Mouse (Mus musculus) liver, adult 2 months (tissue): ENCODE results near the gene Srp72. TPM values are rescaled to one million over a fixed set of nuclear protein-coding genes. Genes with fewer than 3 reads are reported as not detected.

ENCODE experiments used
- DNase-seq: peaks from one replicate; pipeline ENCODE4 v3.0.0-alpha.2; 2011; ENCODE audit warnings: low read depth, low spot score; ENCODE audit errors: extremely low read depth
- H3K27ac ChIP-seq: fragments of 200-500 bp; replicated peaks from 2 replicates; pipeline ENCODE4 v1.5.1; 2012; ENCODE audit warnings: low read depth, mild to moderate bottlenecking, control low read depth, inconsistent platforms, low read length; ENCODE audit not compliant: insufficient read depth
- H3K27me3 ChIP-seq: fragments of 200-500 bp; 2 replicates; pipeline ENCODE4 v1.6.1; 2012; ENCODE audit warnings: mild to moderate bottlenecking, moderate library complexity, low read length, inconsistent platforms; ENCODE audit not compliant: control insufficient read depth, insufficient read depth
- H3K36me3 ChIP-seq: fragments of 200-500 bp; 2 replicates; pipeline ENCODE4 v1.6.1; 2012; ENCODE audit warnings: low read length, inconsistent platforms; ENCODE audit not compliant: control insufficient read depth, insufficient read depth
- H3K4me1 ChIP-seq: fragments of 200-500 bp; 2 replicates; pipeline ENCODE4 v1.6.1; 2011; ENCODE audit warnings: low read length; ENCODE audit not compliant: control insufficient read depth, insufficient read depth
- H3K4me3 ChIP-seq: fragments of 200-500 bp; 2 replicates; pipeline ENCODE4 v1.5.1; 2011; ENCODE audit warnings: low read depth, mild to moderate bottlenecking, control low read depth, low read length, moderate library complexity; ENCODE audit not compliant: insufficient read depth
- H3K79me2 ChIP-seq: fragments of 200-500 bp; 2 replicates; pipeline ENCODE4 v1.6.1; 2012; ENCODE audit warnings: inconsistent platforms, mild to moderate bottlenecking, low read length, moderate library complexity; ENCODE audit not compliant: control insufficient read depth, insufficient read depth
- H3K9ac ChIP-seq: fragments of 200-500 bp; 2 replicates; pipeline ENCODE4 v1.6.1; 2012; ENCODE audit warnings: low read depth, mild to moderate bottlenecking, control low read depth, inconsistent platforms, low read length
- CTCF ChIP-seq: fragments of 200-500 bp; IDR thresholded peaks from 2 replicates; pipeline ENCODE4 v1.5.1; 2011; ENCODE audit warnings: low read depth, low read length, control low read depth
- POLR2A ChIP-seq: fragments of 200-500 bp; IDR thresholded peaks from 2 replicates; pipeline ENCODE4 v1.6.1; 2011; ENCODE audit warnings: low read length, control low read depth; ENCODE audit not compliant: insufficient read depth; ENCODE audit errors: extremely low read depth
- WGBS: fragments of 180-500 bp; shearing (Covaris S2); methylation state at CpG from one replicate; pipeline ENCODE4 v1.1.7; 2018; 5-methylcytosine and 5-hydroxymethylcytosine counted together
- polyA plus RNA-seq: library from polyadenylated mRNA; depleted of rRNA; stranded (reverse); fragments of >200 nt; gene quantifications from 2 replicates; pipeline ENCODE4 v1.2.3, GENCODE M21; 2012; rRNA removed
- total RNA-seq: library from RNA; depleted of rRNA; stranded (reverse); fragments of >200 nt; gene quantifications from 2 replicates; pipeline ENCODE4 v1.2.3, GENCODE M21; 2014; rRNA removed

Gene Srp72
- total and polyA plus RNA-seq, 2 experiments: 23.1 to 43.5 TPM

GRCm38 (mm10) chr5:77044362-77044761 lies 69.9 kb downstream of the Srp72 start:
- TF ChIP-seq POLR2A: no peak
- TF ChIP-seq CTCF: no peak
- Histone ChIP-seq H3K4me3 (no peak overlapping the region), H3K27ac (no peak overlapping the region), H3K79me2 (no peaks in the 10 kb centered on the region), H3K27me3 (no peaks in the 10 kb centered on the region), H3K4me1 (no peaks in the 10 kb centered on the region), H3K9ac (no peak overlapping the region), H3K36me3 (no peaks in the 10 kb centered on the region)
- no peak for DNase-seq
- 70% methylated on average over 5 of the region's 5 CpGs for WGBS

Other genes with a start within 250 kb of the Srp72 start
- 9.3 and 14.3 TPM in 2 replicates for gene Aasdh, start 69.2 kb upstream of the Srp72 start, total RNA-seq
- 7.8 and 9.7 TPM in 2 replicates for gene Aasdh, start 69.2 kb upstream of the Srp72 start, polyA plus RNA-seq
- 303 and 359 TPM in 2 replicates for gene Paics, start 23.4 kb upstream of the Srp72 start, total RNA-seq
- 165 and 187 TPM in 2 replicates for gene Paics, start 23.4 kb upstream of the Srp72 start, polyA plus RNA-seq
- gene Ppat, start 23.1 kb upstream of the Srp72 start, total RNA-seq: 22.8 and 30.3 TPM in 2 replicates
- gene Ppat, start 23.1 kb upstream of the Srp72 start, polyA plus RNA-seq: 5.3 and 6.4 TPM in 2 replicates
- gene Arl9, start 29.4 kb downstream of the Srp72 start, total RNA-seq: not detected in 2 replicates
- 0.33 TPM in 1 of 2 replicates, not detected in the other for gene Arl9, start 29.4 kb downstream of the Srp72 start, polyA plus RNA-seq
- not detected in 2 replicates for gene Thegl, start 41.3 kb downstream of the Srp72 start, total RNA-seq
- gene Thegl, start 41.3 kb downstream of the Srp72 start, polyA plus RNA-seq: not detected in 2 replicates
- 42.7 and 77.2 TPM in 2 replicates for gene Hopx, start 140.4 kb downstream of the Srp72 start, total RNA-seq
- gene Hopx, start 140.4 kb downstream of the Srp72 start, polyA plus RNA-seq: 84.9 and 92.3 TPM in 2 replicates
- not detected in 2 replicates for gene Spink2, start 236.8 kb downstream of the Srp72 start, total RNA-seq
- 0.16 TPM in 1 of 2 replicates, not detected in the other for gene Spink2, start 236.8 kb downstream of the Srp72 start, polyA plus RNA-seq